Mouse (Mus musculus) T-helper 1 cell (primary cell): ENCODE measurements around the gene Foxi3.

Experiments
- in situ Hi-C: fragments of 300-600 bp; cut with MboI, MseI; formaldehyde crosslinking; loops from one replicate; pipeline ENCODE4 v1.15.1; 2025; ENCODE audit warnings: high pct_unique_total_duplicates

Gene Foxi3

GRCm38 (mm10) chr6:70986683-70987082, 30.4 kb downstream of the Foxi3 start:
- in situ Hi-C loops = no loop called here

- in situ Hi-C loops = no loop called here
These were observed 39.9 kb downstream of the Foxi3 start for GRCm38 (mm10) chr6:70996123-70996723.

DNA sequence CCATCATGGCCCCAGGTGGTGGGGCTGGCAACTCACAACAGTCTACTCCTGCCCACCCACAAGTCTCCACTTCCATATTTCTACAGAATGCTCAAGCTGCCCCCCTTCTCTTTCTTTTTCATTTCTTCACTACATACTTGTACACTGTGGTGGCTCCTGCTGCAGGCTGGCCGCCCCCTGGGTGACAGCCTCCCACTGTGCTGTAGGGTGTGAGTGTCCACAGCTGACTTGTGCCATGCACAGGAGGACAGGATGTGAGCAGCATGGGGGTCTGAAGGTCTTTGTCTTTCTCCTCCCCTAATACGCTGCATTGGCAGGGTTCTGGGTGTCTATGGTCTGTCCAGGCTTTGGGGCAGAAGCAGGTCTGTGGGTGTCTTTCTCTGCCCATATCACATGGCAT, 46.3 kb downstream of the Foxi3 start:
- in situ Hi-C loops = no loop called here

DNA sequence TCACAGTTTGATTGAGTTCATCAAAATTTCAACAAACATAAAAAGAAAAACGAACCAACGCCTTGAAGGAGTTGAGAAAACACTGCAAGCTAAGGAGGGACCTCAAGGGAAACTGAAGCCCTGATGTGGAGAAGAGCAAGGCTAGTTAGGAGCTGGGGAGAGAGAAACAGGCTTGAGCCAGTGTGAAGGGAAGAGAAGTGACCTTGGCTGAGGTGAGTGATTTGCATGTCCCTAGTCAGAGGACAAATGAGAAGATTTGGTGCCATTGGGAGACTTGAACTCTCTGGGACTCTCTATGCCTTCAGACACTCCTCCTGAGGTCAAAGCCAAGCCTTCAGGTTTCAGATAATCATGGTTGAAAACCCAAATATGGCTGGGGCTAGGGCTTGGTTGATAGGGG, 47.8 kb downstream of the Foxi3 start:
- in situ Hi-C loops = no loop called here
